Mouse (Mus musculus) MEL (cell line): Measurements from ENCODE around the gene BC017158. TPM values are rescaled to one million over a fixed set of nuclear protein-coding genes. Genes with fewer than 3 reads are reported as not detected.

ENCODE experiments used
- DNase-seq: peaks from one replicate; pipeline ENCODE4 v3.0.0; 2011; ENCODE audit warnings: low read depth, low spot score
- H3K27ac ChIP-seq: 2 replicates; pipeline ENCODE4 v1.5.1; 2012; ENCODE audit warnings: low read depth, mild to moderate bottlenecking, control low read depth, low read length, moderate library complexity; ENCODE audit not compliant: control insufficient read depth
- H3K27me3 ChIP-seq, 2 experiments: fragments of 150-350 bp in 1 of 2; sonication (generic) in 1 of 2; 2 replicates each; pipeline ENCODE4 v1.6.1; 2012; ENCODE audit warnings: low read length in 2 of 2, mild to moderate bottlenecking in 2 of 2, improper control_type of control experiment in 1 of 2, moderate library complexity in 1 of 2; ENCODE audit not compliant: insufficient read depth in 2 of 2, control insufficient read depth in 1 of 2
- H3K36me3 ChIP-seq, 2 experiments: 2 replicates each; pipeline ENCODE4 v1.6.1; 2012 to 2014; ENCODE audit warnings: low read length in 2 of 2, improper control_type of control experiment in 1 of 2, inconsistent platforms in 1 of 2, mild to moderate bottlenecking in 1 of 2; ENCODE audit not compliant: insufficient read depth in 2 of 2, control insufficient read depth in 1 of 2
- H3K4me1 ChIP-seq, 2 experiments: fragments of 150-350 bp in 1 of 2; sonication (generic) in 1 of 2; 2 replicates each; pipeline ENCODE4 v1.6.1; 2012; ENCODE audit warnings: low read length in 2 of 2, improper control_type of control experiment in 1 of 2, mild to moderate bottlenecking in 1 of 2; ENCODE audit not compliant: insufficient read depth in 2 of 2, control insufficient read depth in 1 of 2
- H3K4me3 ChIP-seq, 2 experiments: fragments of 150-350 bp in 1 of 2; sonication (generic) in 1 of 2; 2 replicates each; pipeline ENCODE4 v1.5.1; 2012; ENCODE audit warnings: low read depth in 2 of 2, low read length in 2 of 2, mild to moderate bottlenecking in 2 of 2, moderate library complexity in 2 of 2, control low read depth in 1 of 2, improper control_type of control experiment in 1 of 2; ENCODE audit not compliant: control insufficient read depth in 1 of 2, insufficient read depth in 1 of 2
- H3K79me2 ChIP-seq: 2 replicates; pipeline ENCODE4 v1.6.1; 2012; ENCODE audit warnings: mild to moderate bottlenecking, low read length, moderate library complexity; ENCODE audit not compliant: control insufficient read depth, poor library complexity, insufficient read depth
- H3K9ac ChIP-seq: 2 replicates; pipeline ENCODE4 v1.6.1; 2012; ENCODE audit warnings: low read depth, mild to moderate bottlenecking, control low read depth, low read length, moderate library complexity; ENCODE audit not compliant: control insufficient read depth, poor library complexity, severe bottlenecking
- H3K9me3 ChIP-seq: fragments of 150-350 bp; sonication (generic); replicated peaks from 2 replicates; pipeline ENCODE4 v1.6.1; 2012; ENCODE audit warnings: mild to moderate bottlenecking, low read length, improper control_type of control experiment, moderate library complexity; ENCODE audit not compliant: insufficient read depth
- BHLHE40 ChIP-seq: IDR thresholded peaks from 2 replicates; pipeline ENCODE4 v1.6.1; 2012; ENCODE audit warnings: low read depth, mild to moderate bottlenecking, inconsistent platforms, low read length, improper control_type of control experiment, borderline replicate concordance
- CHD1 ChIP-seq: IDR thresholded peaks from 2 replicates; pipeline ENCODE4 v1.6.1; 2012; ENCODE audit warnings: low read depth, mild to moderate bottlenecking, inconsistent platforms, low read length, improper control_type of control experiment
- CTCF ChIP-seq, 3 experiments: IDR thresholded peaks in 2 of 3; conservative IDR thresholded peaks in 1 of 3; 2 replicates each; pipeline ENCODE4 v1.5.1; 2011 to 2012; ENCODE audit warnings: low read length in 3 of 3, low read depth in 2 of 3, mild to moderate bottlenecking in 2 of 3, improper control_type of control experiment in 1 of 3, inconsistent platforms in 1 of 3, mixed read lengths in 1 of 3, moderate library complexity in 1 of 3; ENCODE audit not compliant: control insufficient read depth in 1 of 3, insufficient read depth in 1 of 3, poor library complexity in 1 of 3, severe bottlenecking in 1 of 3
- E2F4 ChIP-seq: IDR thresholded peaks from 2 replicates; pipeline ENCODE4 v1.6.1; 2011; ENCODE audit warnings: low read depth, low read length, improper control_type of control experiment, borderline replicate concordance
- ETS1 ChIP-seq: IDR thresholded peaks from 2 replicates; pipeline ENCODE4 v1.6.1; 2012; ENCODE audit warnings: low read depth, mild to moderate bottlenecking, inconsistent platforms, low read length, improper control_type of control experiment, moderate library complexity
- HCFC1 ChIP-seq: IDR thresholded peaks from 2 replicates; pipeline ENCODE4 v1.6.1; 2012; ENCODE audit warnings: low read depth, mild to moderate bottlenecking, inconsistent platforms, low read length, improper control_type of control experiment, moderate library complexity
- KAT2A ChIP-seq: conservative IDR thresholded peaks from 2 replicates; pipeline ENCODE4 v1.6.1; 2012; ENCODE audit warnings: low read depth, low read length, improper control_type of control experiment, inconsistent platforms
- MAFK ChIP-seq: IDR thresholded peaks from 2 replicates; pipeline ENCODE4 v1.6.1; 2011; ENCODE audit warnings: low read depth, mild to moderate bottlenecking, low read length, improper control_type of control experiment, borderline replicate concordance
- MAX ChIP-seq: IDR thresholded peaks from 2 replicates; pipeline ENCODE4 v1.6.1; 2011; ENCODE audit warnings: low read length, improper control_type of control experiment
- MAZ ChIP-seq: IDR thresholded peaks from 2 replicates; pipeline ENCODE4 v1.6.1; 2012; ENCODE audit warnings: low read depth, mild to moderate bottlenecking, inconsistent platforms, low read length, improper control_type of control experiment
- MEF2A ChIP-seq: IDR thresholded peaks from 2 replicates; pipeline ENCODE4 v1.6.1; 2014; ENCODE audit warnings: low read depth, mild to moderate bottlenecking, inconsistent platforms, low read length, improper control_type of control experiment; ENCODE audit not compliant: poor library complexity, insufficient replicate concordance, severe bottlenecking; ENCODE audit errors: extremely low read depth
- MYB ChIP-seq: IDR thresholded peaks from 2 replicates; pipeline ENCODE4 v1.6.1; 2011; ENCODE audit warnings: mild to moderate bottlenecking, low read depth, low read length, improper control_type of control experiment
- MYC ChIP-seq: IDR thresholded peaks from 2 replicates; pipeline ENCODE4 v1.6.1; 2011; ENCODE audit warnings: low read depth, mild to moderate bottlenecking, low read length, improper control_type of control experiment, moderate library complexity
- NELFE ChIP-seq: IDR thresholded peaks from 2 replicates; pipeline ENCODE4 v1.6.1; 2011; ENCODE audit warnings: low read depth, low read length, improper control_type of control experiment
- NRF1 ChIP-seq: IDR thresholded peaks from 2 replicates; pipeline ENCODE4 v1.6.1; 2014; ENCODE audit warnings: low read depth, mild to moderate bottlenecking, inconsistent platforms, low read length, improper control_type of control experiment, moderate library complexity; ENCODE audit not compliant: poor library complexity, insufficient read depth, severe bottlenecking
- POLR2AphosphoS2 ChIP-seq: IDR thresholded peaks from 2 replicates; pipeline ENCODE4 v1.6.1; 2011; ENCODE audit warnings: low read length, improper control_type of control experiment
- POLR2AphosphoS5 ChIP-seq: IDR thresholded peaks from 2 replicates; pipeline ENCODE4 v1.6.1; 2012; ENCODE audit warnings: low read depth, borderline replicate concordance, mild to moderate bottlenecking, inconsistent platforms, low read length, moderate library complexity, mixed read lengths
- SIN3A ChIP-seq: IDR thresholded peaks from 2 replicates; pipeline ENCODE4 v1.6.1; 2012; ENCODE audit warnings: low read length, improper control_type of control experiment, inconsistent platforms
- SMC3 ChIP-seq: IDR thresholded peaks from 2 replicates; pipeline ENCODE4 v1.6.1; 2011; ENCODE audit warnings: low read depth, low read length, improper control_type of control experiment
- TAL1 ChIP-seq: IDR thresholded peaks from 2 replicates; pipeline ENCODE4 v1.6.1; 2012; ENCODE audit warnings: mild to moderate bottlenecking, inconsistent platforms, low read length, moderate library complexity, mixed read lengths
- TBP ChIP-seq: IDR thresholded peaks from 2 replicates; pipeline ENCODE4 v1.8.0; 2011; ENCODE audit warnings: low read depth, low read length, improper control_type of control experiment
- USF1 ChIP-seq: IDR thresholded peaks from 2 replicates; pipeline ENCODE4 v1.6.1; 2014; ENCODE audit warnings: low read depth, mild to moderate bottlenecking, inconsistent platforms, low read length, improper control_type of control experiment, moderate library complexity
- USF2 ChIP-seq, 2 experiments: IDR thresholded peaks; 2 replicates each; pipeline ENCODE4 v1.6.1; 2011 to 2012; ENCODE audit warnings: improper control_type of control experiment in 2 of 2, low read length in 2 of 2, borderline replicate concordance in 1 of 2, inconsistent platforms in 1 of 2, low read depth in 1 of 2, mild to moderate bottlenecking in 1 of 2; ENCODE audit not compliant: insufficient read depth in 1 of 2
- ZC3H11A ChIP-seq: IDR thresholded peaks from 2 replicates; pipeline ENCODE4 v1.6.1; 2012; ENCODE audit warnings: low read depth, mild to moderate bottlenecking, inconsistent platforms, low read length, improper control_type of control experiment
- ZKSCAN1 ChIP-seq: IDR thresholded peaks from 2 replicates; pipeline ENCODE4 v1.6.1; 2012; ENCODE audit warnings: low read depth, mild to moderate bottlenecking, inconsistent platforms, low read length, improper control_type of control experiment, moderate library complexity
- ZMIZ1 ChIP-seq: IDR thresholded peaks from 2 replicates; pipeline ENCODE4 v1.6.1; 2012; ENCODE audit warnings: low read depth, mild to moderate bottlenecking, inconsistent platforms, low read length, improper control_type of control experiment, moderate library complexity
- polyA plus RNA-seq, 2 experiments: library from polyadenylated mRNA; stranded (reverse) in 1 of 2; unstranded in 1 of 2; fragments of >175 nt in 1 of 2; fragments of >200 nt in 1 of 2; gene quantifications; 2 replicates each; pipeline versions ENCODE4 v1.2.1 to v1.2.4; 2012; ENCODE audit warnings: low replicate concordance in 2 of 2, low read depth in 1 of 2; ENCODE audit not compliant: insufficient read length in 2 of 2, insufficient read depth in 1 of 2, missing spikeins in 1 of 2
- total RNA-seq: library from RNA; depleted of rRNA; stranded (reverse); fragments of 300-350 nt; gene quantifications from 2 replicates; pipeline ENCODE4 v1.2.3, GENCODE M21; 2012

The BC017158 gene
- total and polyA plus RNA-seq, 3 experiments: 19.8 to 41.6 TPM; not detected in 1

GRCm38 (mm10) chr7:128300952-128301351 lies 3.0 kb upstream of the BC017158 start:
- no peak overlapping the region for H3K4me3 ChIP-seq
- H3K27ac ChIP-seq: no peak overlapping the region
- H3K79me2 ChIP-seq: peaks cover 12% of the 10 kb centered on the region
- H3K9ac ChIP-seq: no peak overlapping the region
- peaks cover 0 to 33% of the 10 kb centered on the region in 2 experiments; a peak in 2 of 4 replicates for H3K36me3 ChIP-seq
- TF ChIP-seq CTCF (IDR thresholded peaks at IDR 0.05 in 2 of 3, conservative IDR thresholded peaks at IDR 0.05 in 1 of 3; ENCODE audit: control insufficient read depth in 1 of 3, insufficient read depth in 1 of 3, low read depth in 2 of 3, low read length in 3 of 3, poor library complexity in 1 of 3, severe bottlenecking in 1 of 3) (no peak), TBP (no peak), KAT2A (no peak), E2F4 (no peak), MAFK (no peak), MEF2A (no peak)
- DNase-seq: no peak
- H3K27me3 ChIP-seq: no peaks in the 10 kb centered on the region
- H3K4me1 ChIP-seq: peaks cover 8 to 24% of the 10 kb centered on the region in 2 experiments
- no peaks in the 10 kb centered on the region for H3K9me3 ChIP-seq

- Histone ChIP-seq H3K79me2 (peaks cover 17% of the 10 kb centered on the region), H3K27ac (peak overlapping the region; percentile 79), H3K4me3 (peak overlapping the region; percentile 62 to 89)
- peak; percentile 81 for TF ChIP-seq USF1
- no peak for TF ChIP-seq TAL1
- TF ChIP-seq KAT2A: no peak
- TF ChIP-seq NELFE: no peak
- TF ChIP-seq ETS1: 0 out of 2 replicates have a peak, but pooled peaks have one; percentile 29
- no peak for TF ChIP-seq HCFC1
- no peak for TF ChIP-seq CTCF (IDR thresholded peaks at IDR 0.05 in 2 of 3, conservative IDR thresholded peaks at IDR 0.05 in 1 of 3; ENCODE audit: control insufficient read depth in 1 of 3, insufficient read depth in 1 of 3, low read depth in 2 of 3, low read length in 3 of 3, poor library complexity in 1 of 3, severe bottlenecking in 1 of 3)
- TF ChIP-seq POLR2AphosphoS5: no peak
- no peak for TF ChIP-seq BHLHE40
- peak; percentile 14; the same call in 1 of the 2 replicates for TF ChIP-seq TBP
- no peak for TF ChIP-seq ZKSCAN1
- no peak for TF ChIP-seq POLR2AphosphoS2
- no peak for TF ChIP-seq NRF1
- no peak for TF ChIP-seq ZMIZ1
- TF ChIP-seq MAX: peak; percentile 43; the same call in 1 of the 2 replicates
- no peak for TF ChIP-seq CHD1
- TF ChIP-seq MYB: no peak
- no peak for TF ChIP-seq MAZ
- TF ChIP-seq SMC3: no peak
- TF ChIP-seq MEF2A: no peak
- 0 out of 2 replicates have a peak, but pooled peaks have one; percentile 6 for TF ChIP-seq MYC
- no peak for TF ChIP-seq ZC3H11A
- no peak for TF ChIP-seq SIN3A
- TF ChIP-seq USF2 (IDR thresholded peaks at IDR 0.05; ENCODE audit: borderline replicate concordance in 1 of 2, insufficient read depth in 1 of 2, low read depth in 1 of 2, low read length in 2 of 2): peak in 1 of 2 experiments; percentile 41; a peak in 1 of 4 replicates
- TF ChIP-seq, all 39 proteins: peak for 6
- Histone ChIP-seq H3K27me3 (no peaks in the 10 kb centered on the region), H3K9me3 (no peaks in the 10 kb centered on the region), H3K4me1 (peaks cover 13 to 26% of the 10 kb centered on the region in 2 experiments), H3K36me3 (peaks cover 0 to 39% of the 10 kb centered on the region in 2 experiments; a peak in 3 of 4 replicates), H3K9ac (peak overlapping the region; percentile 99)
- peak; percentile 13 for DNase-seq
Observed at GRCm38 (mm10) chr7:128298481-128299342, 742 bp upstream of the BC017158 start.
